Mouse (Mus musculus) C2C12 (cell line): ENCODE data around the gene Grk2.

ENCODE experiments used
- CTCF ChIP-seq: IDR thresholded peaks from one replicate; pipeline ENCODE4 v1.5.1; 2011; ENCODE audit not compliant: control insufficient read depth, insufficient read depth, insufficient read length
- MAX ChIP-seq: IDR thresholded peaks from one replicate; pipeline ENCODE4 v1.6.1; 2011; ENCODE audit warnings: mild to moderate bottlenecking, control low read depth
- MYOD1 ChIP-seq: IDR thresholded peaks from one replicate; pipeline ENCODE4 v1.6.1; 2011; ENCODE audit warnings: low read depth; ENCODE audit not compliant: control insufficient read depth, insufficient read length
- USF1 ChIP-seq: IDR thresholded peaks from one replicate; pipeline ENCODE4 v1.6.1; 2011; ENCODE audit warnings: low read depth, mild to moderate bottlenecking, control low read depth, moderate library complexity

DNA sequence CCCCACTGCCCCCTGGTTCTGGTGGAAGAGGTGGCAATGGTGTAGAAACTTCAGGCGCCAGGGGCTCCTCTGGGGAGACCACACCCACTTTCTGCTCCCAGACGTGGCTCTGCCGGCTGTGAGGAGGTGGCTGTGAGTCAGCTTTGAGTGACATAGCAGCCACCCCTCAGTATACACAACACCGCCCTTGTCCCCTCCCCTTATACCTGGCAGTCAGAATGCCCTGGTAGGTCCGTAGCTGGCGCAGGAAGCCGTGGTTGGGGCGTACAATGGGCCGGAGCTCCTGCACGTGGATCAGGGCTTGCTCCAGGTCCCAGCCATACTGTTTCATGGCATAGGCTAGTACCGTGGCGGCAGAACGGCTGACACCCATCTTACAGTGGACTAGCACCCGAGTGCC lies 42.3 kb downstream of the Grk2 start:
- TF ChIP-seq USF1 (no peak), CTCF (no peak), MAX (no peak), MYOD1 (no peak)
